Mouse (Mus musculus): ENCODE data around the gene Fam131b.

Gene Fam131b

GRCm38 (mm10) chr6:42355794-42356600 lies 31.6 kb upstream of the Fam131b start:
- DNase-seq (ENCODE audit: low spot score), result no peak

GRCm38 (mm10) chr6:42355366-42355765 lies 30.9 kb upstream of the Fam131b start:
- no peak for DNase-seq (ENCODE audit: low spot score)

GRCm38 (mm10) chr6:42354076-42355019 lies 29.9 kb upstream of the Fam131b start:
- DNase-seq (ENCODE audit: low spot score), result peak; percentile 48

- DNase-seq (ENCODE audit: low spot score), result no peak
Observed at GRCm38 (mm10) chr6:42353180-42353579, 28.7 kb upstream of the Fam131b start.

- no peak for DNase-seq (ENCODE audit: low spot score)
Observed at GRCm38 (mm10) chr6:42352486-42352846, 28.0 kb upstream of the Fam131b start.

- no peak for DNase-seq (ENCODE audit: low spot score)
Observed at GRCm38 (mm10) chr6:42351776-42352485, 27.5 kb upstream of the Fam131b start.

GRCm38 (mm10) chr6:42350968-42351775 lies 26.7 kb upstream of the Fam131b start:
- no peak for DNase-seq (ENCODE audit: low spot score)

DNA sequence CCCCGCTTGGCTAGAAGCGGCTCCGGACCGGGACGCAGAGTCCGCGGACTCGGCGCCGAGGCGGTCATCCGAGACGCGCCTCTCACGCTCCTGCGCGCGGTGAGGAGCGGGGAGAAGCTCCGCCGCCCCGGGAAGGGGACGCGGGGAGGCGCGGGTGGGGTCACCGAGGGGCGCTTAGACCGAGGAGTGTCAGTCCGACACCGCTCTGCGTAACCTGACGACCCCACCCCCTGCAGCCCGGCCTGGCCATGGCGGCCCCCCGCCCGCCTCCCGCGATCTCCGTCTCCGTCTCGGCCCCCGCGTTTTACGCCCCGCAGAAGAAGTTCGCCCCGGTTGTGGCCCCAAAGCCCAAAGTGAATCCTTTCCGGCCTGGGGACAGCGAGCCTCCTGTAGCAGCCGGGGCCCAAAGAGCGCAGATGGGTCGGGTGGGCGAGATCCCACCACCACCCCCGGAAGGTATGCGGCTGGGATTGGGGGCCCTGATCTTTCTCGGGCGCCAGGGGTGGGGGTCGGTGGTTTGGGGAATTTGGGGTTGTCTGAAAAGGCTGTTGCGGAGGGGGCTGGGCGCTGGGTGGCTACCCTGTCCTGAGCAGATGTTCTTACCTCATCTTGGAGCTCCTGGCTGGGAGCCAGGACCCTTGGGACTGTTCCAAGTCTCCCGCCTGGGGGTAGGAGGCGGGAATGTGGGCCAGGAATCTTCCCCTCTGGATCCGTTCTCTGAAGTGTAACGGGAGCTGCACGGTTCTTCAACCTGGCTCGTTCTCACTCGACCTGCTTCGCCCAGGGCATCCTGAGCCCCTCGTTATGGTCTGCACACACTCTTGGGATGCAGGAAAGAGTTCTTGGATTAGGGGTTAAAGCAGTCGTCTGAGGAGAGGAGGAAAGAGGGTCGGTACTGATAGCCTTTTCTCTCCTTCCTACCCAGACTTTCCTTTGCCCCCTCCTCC lies 25.9 kb upstream of the Fam131b start:
- DNase-seq (ENCODE audit: low spot score), result peak; percentile 70

- peak; percentile 93 for DNase-seq (ENCODE audit: low spot score)
Observed at GRCm38 (mm10) chr6:42349426-42350020, 25.1 kb upstream of the Fam131b start, which contains the start of gene Zyx. Gene Zyx (plus strand): TSS chr6:42349630.

- DNase-seq (ENCODE audit: low spot score), result peak; percentile 63
Observed at GRCm38 (mm10) chr6:42349006-42349425, 24.6 kb upstream of the Fam131b start.

- DNase-seq (ENCODE audit: low spot score), result no peak
Observed at GRCm38 (mm10) chr6:42348281-42349005, 24.0 kb upstream of the Fam131b start.

GRCm38 (mm10) chr6:42344255-42344654 lies 19.8 kb upstream of the Fam131b start:
- DNase-seq (ENCODE audit: low spot score), result no peak

- no peak for DNase-seq (ENCODE audit: low spot score)
Observed at GRCm38 (mm10) chr6:42343361-42344120, 19.1 kb upstream of the Fam131b start.

DNA sequence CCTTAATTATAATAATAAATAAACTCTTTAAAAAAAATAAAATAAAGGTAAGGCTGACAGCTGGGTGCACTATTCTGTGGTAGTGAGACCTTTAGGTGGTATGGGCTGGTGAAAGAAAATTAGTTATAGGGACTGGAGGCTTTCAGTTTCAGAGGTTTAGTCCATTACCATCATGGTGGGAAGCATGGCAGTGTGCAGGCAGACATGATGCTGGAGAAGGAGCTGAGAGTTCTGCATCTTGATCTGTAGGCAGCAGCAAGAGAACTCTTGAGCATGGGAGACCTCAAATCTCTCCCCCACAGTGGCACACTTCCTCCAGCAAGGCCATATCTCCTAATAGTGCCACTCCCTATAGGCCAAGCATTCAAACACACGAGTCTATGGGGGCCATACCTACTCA lies 17.7 kb upstream of the Fam131b start:
- no peak for DNase-seq (ENCODE audit: low spot score)

- DNase-seq (ENCODE audit: low spot score), result no peak
Observed at GRCm38 (mm10) chr6:42339981-42340380, 15.5 kb upstream of the Fam131b start.

- DNase-seq (ENCODE audit: low spot score), result no peak
Observed at GRCm38 (mm10) chr6:42339189-42339588, 14.7 kb upstream of the Fam131b start.

DNA sequence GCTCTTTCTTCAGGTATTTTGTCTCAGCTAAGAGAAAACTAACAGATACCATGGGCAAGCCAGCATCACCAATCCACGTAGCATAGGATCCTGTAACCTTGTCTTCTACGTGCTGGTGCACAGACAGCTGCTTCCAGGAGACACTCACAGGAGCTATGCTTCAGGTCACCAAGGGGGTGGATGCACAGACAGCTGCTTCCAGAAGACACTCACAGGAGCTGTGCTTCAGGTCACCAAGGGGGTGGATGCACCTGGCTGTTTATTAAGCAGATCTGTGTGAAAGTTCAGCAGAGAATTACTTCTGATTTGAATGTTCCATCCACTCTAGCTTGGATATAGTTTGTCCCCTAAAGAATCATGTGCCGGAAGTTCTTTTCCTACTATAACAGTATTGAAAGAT lies 6.5 kb upstream of the Fam131b start:
- no peak for DNase-seq (ENCODE audit: low spot score)

DNA sequence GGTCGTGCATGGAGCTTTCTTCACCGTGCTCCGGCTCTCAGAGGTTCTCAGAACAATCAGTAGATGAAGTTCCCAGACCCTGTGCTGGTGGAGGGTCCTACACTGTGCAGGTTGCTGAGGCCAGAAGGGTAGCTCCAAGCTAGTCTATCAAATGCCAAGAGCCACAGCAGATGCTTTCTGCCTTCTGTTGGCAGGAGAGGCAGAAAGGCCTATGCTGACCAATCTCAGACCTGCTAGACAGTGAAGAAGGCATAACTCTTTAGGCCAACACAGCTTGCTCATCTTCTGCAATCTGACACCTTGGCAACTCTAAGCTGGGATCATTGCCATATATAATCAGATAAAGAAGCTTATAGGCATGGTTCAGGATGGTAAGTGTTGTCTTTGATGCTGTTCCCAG lies 5.8 kb upstream of the Fam131b start:
- DNase-seq (ENCODE audit: low spot score), result no peak
